Mouse (Mus musculus): ENCODE results near the gene Rab37.

DNA sequence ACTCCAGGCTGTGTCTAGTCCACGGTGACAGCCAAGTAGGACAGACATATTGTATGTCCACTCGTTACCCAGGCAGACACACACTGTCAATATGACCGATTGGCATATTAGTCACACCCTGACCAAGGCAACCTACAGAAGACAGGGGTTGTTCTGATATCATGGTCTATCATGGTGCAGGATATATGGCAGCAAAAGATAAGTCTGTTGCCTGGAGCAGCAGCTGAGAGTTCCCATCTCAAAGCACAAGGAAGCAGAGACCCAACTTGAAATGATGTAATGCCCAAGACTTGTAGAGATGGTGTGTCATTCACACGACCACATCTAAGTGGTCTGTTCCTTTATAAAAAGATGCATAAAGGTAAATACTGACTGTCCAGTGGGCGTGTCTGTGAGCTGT is 12.6 kb upstream of the Rab37 start:
- TF ChIP-seq CTCF (IDR thresholded peaks at IDR 0.05; ENCODE audit: insufficient read depth, low read length) (no peak), POLR2A (IDR thresholded peaks at IDR 0.05; ENCODE audit: borderline replicate concordance, extremely low read depth, low read depth, low read length) (no peak)
